Mouse (Mus musculus) layer of hippocampus, adult 2 months (tissue): ENCODE data around the gene Olfr1418. TPM values are rescaled to one million over a fixed set of nuclear protein-coding genes. Genes with fewer than 3 reads are reported as not detected.
A peak's percentile ranks its signal among the peaks of the same experiment; 100 is the strongest.

Experiments
- DNase-seq, 2 experiments: peaks; one replicate each; pipeline ENCODE4 v3.0.0; 2022; ENCODE audit warnings: low spot score in 2 of 2
- H3K27ac ChIP-seq: fragments of 200-600 bp; 2 replicates; pipeline ENCODE4 v1.8.1; 2022
- H3K4me3 ChIP-seq: fragments of 200-600 bp; 2 replicates; pipeline ENCODE4 v1.8.1; 2022; ENCODE audit warnings: mild to moderate bottlenecking
- CTCF ChIP-seq: fragments of 200-600 bp; conservative IDR thresholded peaks from 2 replicates; pipeline ENCODE4 v1.8.1; 2022; ENCODE audit warnings: antibody characterized with exemption, mild to moderate bottlenecking, moderate library complexity
- total RNA-seq, 2 experiments: library from RNA; stranded (reverse); gene quantifications; 2 replicates each; pipeline ENCODE4 v1.2.3; 2021

The Olfr1418 gene
- total RNA-seq, 2 experiments from 2014 or later, result not detected

DNA sequence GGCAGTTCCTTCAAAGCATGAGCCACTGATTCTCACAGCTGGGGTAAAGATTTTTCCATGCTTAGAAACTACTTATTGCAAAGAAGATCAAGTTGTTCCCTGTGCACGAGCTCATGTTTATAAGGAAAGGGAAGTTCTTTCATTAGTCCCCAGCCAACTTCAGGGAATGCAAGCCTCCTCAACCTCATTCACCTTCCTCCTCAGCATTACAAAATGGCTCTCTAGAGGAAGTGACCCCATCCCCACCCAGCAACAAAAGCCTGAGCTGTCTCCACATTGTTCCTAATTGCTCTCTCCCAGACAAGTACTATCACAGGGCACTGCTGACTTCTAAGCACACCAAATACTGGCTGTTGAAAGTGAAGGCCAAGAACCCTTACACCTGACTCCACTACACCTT, 56.4 kb downstream of the Olfr1418 start:
- peak overlapping the region; percentile 33; the same call in 1 of the 2 replicates for H3K27ac ChIP-seq
- no peak for TF ChIP-seq CTCF
- DNase-seq, result no peak
- H3K4me3 ChIP-seq, result no peak overlapping the region

Other genes with a start within 250 kb of the Olfr1418 start
- gene Ms4a2, start 237.3 kb downstream of the Olfr1418 start, total RNA-seq, result under 1 TPM in 1 of 2 experiments, not detected in 1; 0.38 TPM
- not detected for gene Ms4a3, start 220.2 kb downstream of the Olfr1418 start, total RNA-seq
- gene Oosp2, start 200.5 kb downstream of the Olfr1418 start, total RNA-seq, result not detected
- not detected for gene Oosp1, start 169.9 kb downstream of the Olfr1418 start, total RNA-seq
- gene Oosp3, start 164.0 kb downstream of the Olfr1418 start, total RNA-seq, result not detected
- not detected for gene Gif, start 113.5 kb downstream of the Olfr1418 start, total RNA-seq
- gene Mrpl16, start 90.7 kb downstream of the Olfr1418 start, total RNA-seq, result 10 to 100 TPM; 31.2 to 34.6 TPM
- gene Stx3, start 41.7 kb downstream of the Olfr1418 start, total RNA-seq, result 10 to 100 TPM; 30.6 to 39.3 TPM
- not detected for gene Olfr1417, start 21.8 kb downstream of the Olfr1418 start, total RNA-seq
- gene Olfr1419, start 14.0 kb upstream of the Olfr1418 start, total RNA-seq, result not detected
- gene Olfr1420, start 25.5 kb upstream of the Olfr1418 start, total RNA-seq, result not detected
- gene Patl1, start 51.3 kb upstream of the Olfr1418 start, total RNA-seq, result 10 to 100 TPM; 19.7 to 21.1 TPM
- 10 to 100 TPM; 50.3 to 50.9 TPM for gene Osbp, start 104.9 kb upstream of the Olfr1418 start, total RNA-seq
- not detected for gene Olfr1423, start 180.3 kb upstream of the Olfr1418 start, total RNA-seq
- not detected for gene Olfr1424, start 201.6 kb upstream of the Olfr1418 start, total RNA-seq
- not detected for gene Olfr1425, start 216.7 kb upstream of the Olfr1418 start, total RNA-seq
- gene Olfr1426, start 230.9 kb upstream of the Olfr1418 start, total RNA-seq, result not detected
- not detected for gene Olfr1427, start 242.3 kb upstream of the Olfr1418 start, total RNA-seq